Mouse (Mus musculus): ENCODE data around the gene Rgr.
"Not testable (repeated sequence)": the region's sequence is repeated elsewhere in the genome, so short reads cannot be mapped to it uniquely, and the experiment has no call there.

The Rgr gene

GRCm38 (mm10) chr14:37002852-37003251, 45.9 kb downstream of the Rgr start:
- DNase-seq (ENCODE audit: low read depth, low spot score), result no peak

- DNase-seq (ENCODE audit: low read depth, low spot score), result not testable (repeated sequence)
These were observed 48.0 kb downstream of the Rgr start for GRCm38 (mm10) chr14:37000780-37001179.

GRCm38 (mm10) chr14:36989784-36990183, 59.0 kb downstream of the Rgr start:
- no peak for DNase-seq (ENCODE audit: low read depth, low spot score)

- no peak for DNase-seq (ENCODE audit: low read depth, low spot score)
These were observed 63.1 kb downstream of the Rgr start for GRCm38 (mm10) chr14:36985693-36986092.
